Mouse (Mus musculus) liver, adult 2 months (tissue): ENCODE results near the gene Sec1.

Experiments used
- CTCF ChIP-seq: fragments of 200-500 bp; IDR thresholded peaks from 2 replicates; pipeline ENCODE4 v1.5.1; 2011; ENCODE audit warnings: low read depth, low read length, control low read depth
- POLR2A ChIP-seq: fragments of 200-500 bp; IDR thresholded peaks from 2 replicates; pipeline ENCODE4 v1.6.1; 2011; ENCODE audit warnings: low read length, control low read depth; ENCODE audit not compliant: insufficient read depth; ENCODE audit errors: extremely low read depth

DNA sequence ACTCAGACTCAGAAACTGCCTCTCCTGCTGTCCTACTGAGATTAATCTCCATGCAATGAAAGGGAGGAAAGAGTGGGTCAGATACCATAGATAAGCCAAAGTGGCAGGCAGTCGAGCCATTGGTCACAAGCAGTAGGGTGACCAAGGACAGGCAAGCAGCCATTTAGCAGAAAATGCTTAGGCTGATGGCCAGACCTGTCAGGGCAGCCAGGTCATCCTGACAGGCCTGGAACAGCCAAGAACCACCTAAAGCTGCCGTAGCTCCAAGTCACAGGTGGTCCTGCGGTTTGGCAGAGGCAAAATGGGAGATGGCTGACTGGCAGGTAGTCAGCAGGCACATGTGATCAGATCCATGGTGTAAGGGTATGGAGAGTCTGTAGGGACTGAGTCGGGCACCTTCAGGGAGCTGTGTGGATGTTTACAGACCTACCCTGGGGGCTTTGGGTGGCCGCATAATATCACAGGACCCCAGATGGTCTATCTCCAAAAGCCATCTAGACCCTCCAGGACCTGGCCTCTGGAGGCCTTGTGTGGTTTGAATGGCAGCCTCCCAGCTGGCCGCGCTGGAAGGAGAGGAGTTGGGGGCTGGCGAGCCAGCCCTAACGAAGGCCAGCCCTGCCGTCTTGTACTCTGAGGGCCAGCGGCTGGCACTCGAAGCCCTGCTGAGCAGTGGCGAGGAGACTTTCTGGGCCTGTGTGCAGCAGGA, 27.6 kb upstream of the Sec1 start:
- TF ChIP-seq CTCF (no peak), POLR2A (no peak)
